Mouse (Mus musculus) cerebellum, adult (tissue): Measurements from ENCODE around the gene Iqcn.

Experiments
- ATAC-seq: cut with Nextera tagmentation; 2 replicates; pipeline ENCODE4 v1.9.2; 2017; ENCODE audit warnings: mild to moderate bottlenecking, moderate library complexity, mixed read lengths; ENCODE audit not compliant: insufficient number of reproducible peaks, low FRiP score, low TSS enrichment

Iqcn gene

GRCm38 (mm10) chr8:70724216-70724615 lies 21.0 kb downstream of the Iqcn start:
- ATAC-seq, result no peak

- ATAC-seq, result no peak
Observed at GRCm38 (mm10) chr8:70725792-70726447, 22.7 kb downstream of the Iqcn start.

- no peak for ATAC-seq
Observed at GRCm38 (mm10) chr8:70726721-70727120, 23.5 kb downstream of the Iqcn start.

DNA sequence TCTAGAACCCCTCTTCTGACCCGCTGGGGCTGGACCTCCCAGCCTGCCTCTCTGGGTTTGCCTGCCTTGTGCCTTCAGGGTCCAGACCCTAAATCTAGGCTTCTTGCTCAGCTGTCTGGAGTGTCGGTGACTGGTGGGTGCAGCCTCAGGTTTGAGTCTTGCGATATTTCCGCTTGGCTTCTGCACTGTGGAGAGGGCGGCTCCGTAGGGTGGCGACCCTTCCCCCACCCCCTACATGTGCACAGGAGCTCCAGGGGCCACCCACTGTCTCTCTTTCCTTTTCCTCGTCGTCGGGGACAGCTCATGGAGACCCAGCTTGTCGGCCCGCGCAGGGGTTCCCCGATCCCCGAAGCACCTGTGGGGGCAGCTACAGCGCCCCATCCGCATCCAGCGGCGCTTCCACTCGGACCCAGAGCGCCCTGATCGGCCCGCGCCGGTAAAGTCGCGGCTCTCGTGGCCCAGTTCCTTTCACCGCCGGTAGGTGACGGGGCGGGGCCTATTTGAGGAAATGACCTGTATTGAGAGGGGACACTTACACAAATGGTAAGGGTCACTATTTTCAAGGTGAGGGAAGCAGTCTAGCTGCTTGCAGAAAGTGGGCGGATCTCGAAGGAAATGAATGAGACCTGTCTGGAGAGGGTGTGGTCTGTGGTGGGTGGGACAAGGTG lies 26.7 kb downstream of the Iqcn start:
- no peak for ATAC-seq

GRCm38 (mm10) chr8:70730956-70731355 lies 27.7 kb downstream of the Iqcn start:
- no peak for ATAC-seq

GRCm38 (mm10) chr8:70737705-70738104 lies 34.4 kb downstream of the Iqcn start:
- ATAC-seq, result no peak

DNA sequence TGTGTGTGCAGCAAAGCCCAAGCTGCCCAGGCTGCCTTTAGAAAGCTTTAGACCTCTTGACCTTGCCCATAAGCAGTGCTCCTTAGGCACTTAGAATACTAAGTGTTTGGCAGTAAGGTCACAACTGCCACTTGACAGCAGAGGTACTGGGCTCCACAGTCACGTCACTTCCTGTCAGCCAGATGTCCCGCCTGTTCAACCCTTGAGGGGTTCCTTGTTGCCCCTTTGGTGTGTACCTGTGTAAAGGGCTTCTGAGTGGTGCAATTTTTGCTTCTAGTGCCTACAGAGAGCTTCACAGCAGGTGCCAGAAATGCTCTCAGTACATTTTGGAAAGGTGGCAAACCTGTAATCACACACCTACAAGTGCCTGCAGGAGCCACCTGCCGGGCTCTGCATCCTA lies 35.0 kb downstream of the Iqcn start:
- ATAC-seq, result no peak

- no peak for ATAC-seq
Observed at GRCm38 (mm10) chr8:70741661-70742060, 38.4 kb downstream of the Iqcn start.

GRCm38 (mm10) chr8:70742176-70742575 lies 38.9 kb downstream of the Iqcn start:
- no peak for ATAC-seq

- ATAC-seq, result no peak
Observed at GRCm38 (mm10) chr8:70742981-70743655, 39.9 kb downstream of the Iqcn start.

- 0 out of 2 replicates have a peak, but pooled peaks have one; percentile 12 for ATAC-seq
Observed at GRCm38 (mm10) chr8:70743656-70744590, 40.7 kb downstream of the Iqcn start.

DNA sequence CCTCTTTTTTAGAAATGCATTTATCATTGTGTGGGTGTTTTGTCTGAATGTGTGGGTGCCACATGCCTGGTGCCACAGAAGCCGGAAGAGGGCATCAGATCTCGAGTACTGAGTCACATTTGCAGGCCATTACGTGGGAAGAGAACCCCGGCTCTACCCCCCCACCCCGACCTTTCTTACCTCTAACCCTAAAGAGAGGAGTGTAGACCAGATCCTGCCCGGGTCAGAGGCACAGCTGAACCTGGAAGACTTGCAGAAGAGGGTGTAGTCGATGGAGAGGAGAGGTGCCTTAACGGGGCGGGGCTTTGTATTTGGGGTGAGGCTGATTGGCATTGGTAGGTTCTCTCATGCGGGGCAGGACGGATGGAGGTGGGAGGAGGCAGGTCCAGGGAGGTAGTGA lies 41.5 kb downstream of the Iqcn start:
- no peak for ATAC-seq

DNA sequence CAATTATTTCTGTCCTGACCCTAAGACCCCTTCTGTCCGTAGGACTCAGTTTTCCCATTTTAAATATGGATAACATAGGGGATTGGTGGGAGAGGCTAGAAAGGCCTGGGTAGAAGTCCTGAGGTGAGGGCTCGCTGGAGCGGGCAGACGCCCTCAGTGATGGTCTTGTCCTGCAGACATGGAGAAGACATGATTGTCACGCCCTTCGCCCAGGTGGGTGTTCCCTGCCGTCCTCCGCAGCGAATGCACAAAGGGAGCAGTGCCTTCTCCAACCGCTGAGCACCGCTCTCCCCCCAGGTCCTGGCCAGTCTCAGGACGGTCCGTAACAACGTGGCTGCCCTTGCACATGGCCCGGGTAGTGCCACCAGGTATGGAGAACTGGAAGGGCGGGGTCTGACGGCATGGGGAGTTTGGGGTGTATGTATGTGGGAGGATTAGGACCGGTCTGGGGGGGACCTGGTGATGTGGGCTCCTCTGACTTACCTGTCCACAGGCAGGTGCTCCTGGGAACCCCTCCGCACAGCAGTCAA lies 42.5 kb downstream of the Iqcn start:
- no peak for ATAC-seq

- no peak for ATAC-seq
Observed at GRCm38 (mm10) chr8:70746676-70747075, 43.4 kb downstream of the Iqcn start.

DNA sequence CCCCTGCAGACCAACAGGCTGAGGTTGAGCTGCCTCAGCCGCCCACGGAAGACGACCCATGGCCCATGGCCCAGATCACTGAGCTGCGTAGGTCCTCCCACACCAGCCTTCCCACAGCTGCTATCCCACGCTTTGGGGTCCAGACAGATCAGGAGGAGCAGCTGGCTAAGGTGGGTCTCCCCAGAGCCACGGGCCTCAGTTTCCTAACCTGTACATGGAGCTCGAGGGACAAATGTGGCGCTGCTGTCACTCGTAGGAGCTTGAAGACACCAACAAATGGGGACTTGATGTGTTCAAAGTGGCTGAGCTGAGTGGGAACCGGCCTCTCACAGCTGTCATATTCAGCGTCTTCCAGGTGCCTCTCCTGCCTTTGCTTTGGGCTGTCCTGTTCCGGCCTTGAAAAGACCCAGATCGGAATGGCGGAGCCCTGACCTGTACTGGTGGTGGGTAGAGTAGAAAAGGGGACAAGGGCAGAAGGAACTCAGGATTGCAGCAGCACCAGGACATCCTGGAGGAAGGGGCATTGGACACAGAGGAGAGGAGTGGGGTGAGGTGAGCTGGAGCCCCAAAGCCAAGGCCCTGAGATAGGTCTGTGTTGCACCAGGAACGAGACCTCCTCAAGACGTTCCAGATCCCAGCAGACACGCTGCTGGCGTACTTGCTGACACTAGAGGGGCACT lies 44.1 kb downstream of the Iqcn start:
- ATAC-seq, result no peak

GRCm38 (mm10) chr8:70748246-70749096 lies 45.2 kb downstream of the Iqcn start:
- no peak for ATAC-seq

DNA sequence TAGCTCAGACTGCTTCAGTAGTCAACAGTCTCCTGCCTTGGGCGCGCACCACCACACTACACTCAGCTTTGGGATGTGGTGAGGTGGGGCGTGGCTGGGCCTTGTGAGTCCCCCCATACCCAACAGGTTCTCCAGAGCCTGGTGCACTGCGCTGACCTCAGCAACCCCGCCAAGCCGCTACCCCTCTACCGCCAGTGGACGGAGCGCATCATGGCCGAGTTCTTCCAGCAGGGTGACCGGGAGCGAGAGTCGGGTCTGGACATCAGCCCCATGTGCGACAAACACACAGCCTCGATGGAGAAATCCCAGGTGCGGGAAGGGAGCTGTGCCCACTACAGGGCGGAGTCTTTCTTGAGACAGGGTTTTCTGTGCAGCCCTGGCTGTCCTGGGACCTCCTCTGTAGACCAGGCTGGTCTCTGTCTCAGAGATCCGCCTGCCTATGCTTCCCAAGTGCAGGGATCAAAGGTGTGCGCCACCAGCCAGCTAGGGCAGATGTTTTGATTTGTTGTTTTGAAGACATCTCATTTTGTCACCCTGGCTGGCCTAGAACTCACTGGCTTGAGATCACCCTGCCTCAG lies 45.9 kb downstream of the Iqcn start:
- ATAC-seq, result no peak

DNA sequence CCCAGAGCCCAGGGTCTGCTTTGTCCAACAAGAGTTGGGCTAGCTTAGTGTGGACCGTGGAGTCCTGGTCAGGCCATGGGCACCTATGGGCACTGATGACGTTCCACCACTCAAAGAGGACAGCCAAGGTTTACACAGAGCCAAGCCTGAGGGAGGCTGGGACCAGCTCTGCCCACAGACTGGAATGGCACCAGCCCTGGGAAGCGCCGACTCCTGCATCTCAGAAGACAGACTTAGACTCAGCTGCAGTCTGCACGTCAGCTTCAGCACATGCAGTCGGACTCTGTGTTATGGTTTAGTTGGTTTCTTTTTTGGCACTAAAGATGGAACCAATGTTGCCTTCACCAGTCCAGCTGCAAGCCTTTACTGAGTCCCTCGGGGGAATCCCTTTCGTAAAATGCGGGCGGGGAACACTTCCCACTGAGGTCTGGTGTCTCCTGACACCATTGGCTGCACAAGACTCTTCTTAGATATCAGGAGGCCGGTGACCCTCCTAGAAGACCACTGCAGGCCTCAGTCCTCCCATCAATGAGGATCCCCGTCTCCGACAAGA lies 46.9 kb downstream of the Iqcn start:
- no peak for ATAC-seq
